Mouse (Mus musculus) cerebral cortex, adult 2 months (tissue): Measurements from ENCODE around the gene Tiparp.

Source experiments
- WGBS: fragments of 180-500 bp; shearing (Covaris S2); methylation state at CpG from one replicate; pipeline ENCODE4 v1.1.7; 2018; 5-methylcytosine and 5-hydroxymethylcytosine counted together

Tiparp gene

GRCm38 (mm10) chr3:65527691-65528601 lies at the start of gene Tiparp:
Gene Tiparp, plus strand, starts transcription at chr3:65528410.
- under 1% methylated on average over 104 of the region's 109 CpGs for WGBS

GRCm38 (mm10) chr3:65480676-65481075 lies 47.5 kb upstream of the Tiparp start:
- WGBS = 85% methylated on average over 6 of the region's 6 CpGs

DNA sequence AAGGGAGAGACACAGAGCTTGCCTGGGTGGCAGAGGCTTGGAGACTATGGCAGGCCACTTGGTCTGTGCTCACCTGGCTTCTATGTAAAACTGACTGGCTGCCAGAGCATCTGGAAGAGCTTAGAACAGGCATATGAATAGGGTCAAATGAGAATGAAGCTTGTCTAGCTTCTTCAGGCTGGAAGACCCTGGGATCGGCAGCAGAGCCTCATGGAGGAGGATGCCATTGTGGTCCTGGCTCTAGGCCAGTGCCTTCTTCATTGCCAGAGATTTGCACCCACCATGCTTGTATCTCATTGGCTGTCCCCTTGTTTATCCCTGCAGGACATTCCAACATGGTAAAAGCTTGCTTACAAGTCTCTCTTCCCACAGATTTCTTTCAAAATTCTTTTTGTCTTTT lies 45.9 kb upstream of the Tiparp start:
- 21% methylated on average over 1 of the region's 1 CpGs for WGBS

GRCm38 (mm10) chr3:65482698-65483407 lies 45.4 kb upstream of the Tiparp start:
- 67% methylated on average over 6 of the region's 6 CpGs for WGBS

- WGBS = 73% methylated on average over 7 of the region's 7 CpGs
Measured at GRCm38 (mm10) chr3:65484161-65484733, 44.0 kb upstream of the Tiparp start.

DNA sequence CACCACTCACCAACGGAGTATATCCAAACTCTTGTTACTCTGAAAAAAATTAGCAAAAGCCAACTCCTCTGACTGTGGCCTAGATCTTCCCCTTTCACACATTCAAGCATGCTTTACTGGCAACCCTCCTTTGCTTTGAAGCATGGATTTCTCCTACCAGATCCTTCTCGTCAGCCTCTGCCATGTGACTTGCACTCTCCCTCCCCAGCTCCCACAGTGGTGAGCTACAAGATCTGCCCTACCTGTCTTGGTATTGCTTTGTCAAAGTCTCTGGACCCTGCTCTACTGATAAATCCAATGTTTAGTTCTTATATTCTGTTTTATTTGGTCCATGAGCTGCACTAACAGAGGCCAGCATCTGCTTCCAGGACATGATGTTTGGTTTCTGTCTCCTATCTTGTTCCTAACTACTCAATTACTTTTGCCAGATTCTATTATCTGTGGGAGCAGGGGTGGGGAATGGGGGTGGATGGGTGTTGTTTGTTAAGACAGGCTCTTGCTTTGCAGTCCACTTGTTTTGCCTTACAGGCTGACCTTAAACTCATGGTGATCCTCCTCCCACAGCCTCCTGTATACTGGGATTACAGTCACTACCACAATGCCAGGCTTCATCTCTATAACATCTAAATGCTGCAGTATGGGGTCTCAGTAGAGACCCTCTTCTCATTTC lies 40.7 kb upstream of the Tiparp start:
- 48% methylated on average over 2 of the region's 2 CpGs for WGBS

- WGBS = 39% methylated on average over 1 of the region's 1 CpGs
Measured at GRCm38 (mm10) chr3:65488556-65489244, 39.5 kb upstream of the Tiparp start.

GRCm38 (mm10) chr3:65489601-65490000 lies 38.6 kb upstream of the Tiparp start:
- 90% methylated on average over 6 of the region's 6 CpGs for WGBS

GRCm38 (mm10) chr3:65494291-65494763 lies 33.9 kb upstream of the Tiparp start:
- WGBS = 28% methylated on average over 9 of the region's 9 CpGs

DNA sequence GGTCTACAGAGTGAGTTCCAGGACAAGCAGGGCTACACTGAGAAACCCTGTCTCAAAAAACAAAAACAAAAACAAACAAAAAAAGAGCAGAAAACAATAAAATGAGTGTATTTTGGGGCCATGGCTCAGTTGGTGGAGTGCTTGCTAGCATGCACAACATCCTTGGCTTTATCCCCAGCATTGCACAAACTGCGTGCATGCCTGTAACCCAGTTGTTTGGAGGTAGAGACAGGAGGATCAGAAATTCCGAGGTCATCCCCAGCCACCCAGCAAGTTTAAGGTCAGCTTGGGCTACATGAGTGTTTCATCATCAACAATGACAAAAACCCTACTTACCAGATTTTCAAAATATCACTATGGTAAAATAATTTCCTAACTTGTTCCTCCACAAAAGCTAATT lies 20.4 kb upstream of the Tiparp start:
- WGBS = 89% methylated on average over 2 of the region's 2 CpGs

GRCm38 (mm10) chr3:65510588-65510987 lies 17.6 kb upstream of the Tiparp start:
- 89% methylated on average over 2 of the region's 2 CpGs for WGBS

DNA sequence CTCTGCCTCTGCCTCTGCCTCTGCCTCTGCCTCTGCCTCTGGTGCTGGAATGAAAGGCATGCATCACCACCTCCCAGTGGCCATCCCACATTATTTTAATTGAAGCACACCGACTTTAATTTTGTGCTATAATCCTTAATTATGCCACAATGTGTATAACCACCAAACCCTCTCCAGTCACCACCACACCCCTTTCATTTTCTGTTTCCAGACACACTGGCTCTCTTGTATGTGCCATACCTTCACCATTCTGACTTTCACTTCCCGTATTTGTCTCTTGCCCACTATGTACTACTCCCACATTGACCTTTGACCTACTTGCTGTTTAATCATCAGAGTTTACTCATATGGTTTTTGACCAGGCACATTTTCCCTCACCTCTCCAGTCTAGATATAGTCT lies 12.5 kb upstream of the Tiparp start:
- 82% methylated on average over 2 of the region's 2 CpGs for WGBS

DNA sequence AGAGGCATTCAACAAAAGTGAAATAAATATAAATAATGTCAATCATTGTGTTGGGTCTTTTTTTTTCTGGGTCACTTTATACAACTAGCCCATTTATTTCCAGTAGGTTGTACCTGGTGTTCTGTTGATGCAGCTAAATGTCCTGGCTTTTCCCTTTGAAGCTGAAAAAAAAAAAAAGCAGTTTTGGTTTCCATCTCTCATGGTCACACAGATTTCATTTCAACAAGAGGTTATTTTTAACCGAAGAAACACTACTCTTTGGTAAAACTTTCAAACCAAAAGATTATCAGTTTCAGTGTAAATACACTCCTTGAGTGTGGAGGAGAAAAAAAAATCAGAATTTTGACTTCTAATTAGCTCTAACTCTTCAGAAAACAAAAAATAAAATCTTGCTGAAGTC lies 11.7 kb upstream of the Tiparp start:
- 74% methylated on average over 1 of the region's 1 CpGs for whole genome bisulfite sequencing

GRCm38 (mm10) chr3:65517141-65517540 lies 11.1 kb upstream of the Tiparp start:
- WGBS = 58% methylated on average over 9 of the region's 9 CpGs

GRCm38 (mm10) chr3:65517747-65518527 lies 10.3 kb upstream of the Tiparp start:
- 53% methylated on average over 13 of the region's 13 CpGs for WGBS

DNA sequence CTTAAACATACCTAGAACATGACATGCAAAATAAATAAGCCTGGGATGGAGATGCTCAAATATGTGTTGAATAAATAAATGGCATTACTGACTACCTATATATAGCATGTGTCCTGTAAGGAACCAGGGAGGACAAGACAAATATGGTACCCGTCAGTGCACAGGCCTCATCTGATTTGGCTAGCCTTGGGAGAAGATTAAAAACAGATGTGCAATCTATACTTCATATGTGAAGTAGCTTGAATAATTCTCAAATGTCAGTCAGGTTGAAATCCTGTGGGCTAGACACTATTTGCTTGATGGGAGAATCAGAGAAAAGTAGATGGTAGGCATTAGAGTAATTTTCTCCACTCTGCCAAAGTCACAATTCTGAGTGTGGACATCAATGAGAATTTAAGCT lies 6.8 kb upstream of the Tiparp start:
- 98% methylated on average over 1 of the region's 1 CpGs for WGBS

GRCm38 (mm10) chr3:65523397-65523796 lies 4.8 kb upstream of the Tiparp start:
- 73% methylated on average over 8 of the region's 8 CpGs for WGBS

- 80% methylated on average over 3 of the region's 3 CpGs for WGBS
Measured at GRCm38 (mm10) chr3:65525731-65526130, 2.5 kb upstream of the Tiparp start.

- 20% methylated on average over 3 of the region's 3 CpGs for WGBS
Measured at GRCm38 (mm10) chr3:65527196-65527595, 1.0 kb upstream of the Tiparp start.
